ENCODE assay signal across 25 mouse cellular contexts in the genomic region with DNA sequence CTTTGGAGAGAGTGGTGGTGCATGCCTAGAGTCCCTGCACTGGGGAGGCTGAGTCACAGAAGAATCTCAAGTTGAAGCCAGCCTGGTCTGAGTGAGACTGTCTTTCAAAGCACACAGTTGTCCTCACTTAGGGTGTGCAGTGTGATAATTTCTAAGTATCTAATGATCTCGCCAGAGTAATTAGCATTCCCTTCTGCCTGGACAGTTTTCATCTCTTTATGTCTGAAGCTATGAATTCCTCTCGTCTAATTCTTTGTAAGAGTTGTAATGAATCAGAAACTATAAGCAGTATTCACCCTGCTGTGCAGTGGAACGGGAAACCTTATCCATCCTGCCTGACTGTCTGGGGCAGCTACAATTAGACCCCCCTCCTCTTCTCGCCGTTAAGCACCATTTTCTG.
"Had no signal": no experiment of that assay in that cellular context is flagged by ENCODE, and none has a peak within 500 bp of the region (broad histone marks: within the 10 kb centered on the region; RNA-seq: fewer than 3 reads in every experiment).

No protein-coding gene starts in this region.

- H3K9ac ChIP-seq: heart, embryonic 12.5 days; hindbrain, embryonic 13.5 days; hindbrain, embryonic 15.5 days; kidney, embryonic 15.5 days; limb, embryonic 13.5 days; limb, embryonic 15.5 days; liver, embryonic 12.5 days; liver, embryonic 14.5 days had no signal

- H3K4me3 ChIP-seq: gastrocnemius, adult 2 months; heart, embryonic 10.5 days; heart, embryonic 12.5 days; hindbrain, embryonic 13.5 days; hindbrain, embryonic 15.5 days; kidney, embryonic 15.5 days; limb, embryonic 13.5 days; limb, embryonic 15.5 days; liver, embryonic 12.5 days had no signal

- DNase-seq: gastrocnemius, adult 2 months; gastrocnemius, postnatal 10 days; gastrocnemius, postnatal 25 days; heart, adult 18-20 months; heart, postnatal 14 days; heart, postnatal 36 days; kidney, adult 11 months; kidney, adult 2 months; kidney, adult 9 months; kidney, postnatal 14 days; kidney, postnatal 36 days; layer of hippocampus, adult 9-11 months; layer of hippocampus, postnatal 36 days had no signal

- H3K27ac ChIP-seq: gastrocnemius, adult 2 months; heart, embryonic 10.5 days; hindbrain, embryonic 13.5 days; hindbrain, embryonic 15.5 days; hindbrain, postnatal 0 days; kidney, embryonic 15.5 days; kidney, postnatal 0 days; limb, embryonic 13.5 days; limb, embryonic 15.5 days; liver, embryonic 12.5 days; liver, embryonic 14.5 days had no signal

- H3K27me3 ChIP-seq: heart, embryonic 12.5 days; hindbrain, embryonic 13.5 days; hindbrain, embryonic 15.5 days; kidney, embryonic 15.5 days; limb, embryonic 13.5 days; limb, embryonic 15.5 days; liver, embryonic 12.5 days had no signal

- H3K9me3 ChIP-seq: heart, embryonic 10.5 days; heart, embryonic 12.5 days; hindbrain, embryonic 13.5 days; hindbrain, embryonic 15.5 days; kidney, embryonic 15.5 days; limb, embryonic 13.5 days; limb, embryonic 15.5 days; liver, embryonic 12.5 days had no signal

- H3K36me3 ChIP-seq: hindbrain, embryonic 15.5 days had no signal

- H3K4me1 ChIP-seq: heart, embryonic 10.5 days; hindbrain, embryonic 13.5 days; hindbrain, embryonic 15.5 days; kidney, embryonic 15.5 days; limb, embryonic 13.5 days; limb, embryonic 15.5 days; liver, embryonic 12.5 days had no signal

- ATAC-seq: hindbrain, postnatal 0 days; intestine, embryonic 16.5 days; liver, embryonic 12.5 days had no signal

- H3K4me2 ChIP-seq: heart, embryonic 12.5 days; hindbrain, embryonic 13.5 days; hindbrain, embryonic 15.5 days; kidney, embryonic 15.5 days; limb, embryonic 13.5 days; limb, embryonic 15.5 days; liver, embryonic 12.5 days had no signal
